Mouse (Mus musculus) thymus, adult 2 months (tissue): ENCODE results near the gene Rtkn. TPM values are rescaled to one million over a fixed set of nuclear protein-coding genes. Genes with fewer than 3 reads are reported as not detected.

Source experiments
- DNase-seq: peaks from one replicate; pipeline ENCODE4 v3.0.0; 2021
- H3K27ac ChIP-seq: fragments of 200-500 bp; 2 replicates; pipeline ENCODE4 v1.5.1; 2012; ENCODE audit warnings: low read length, control low read depth; ENCODE audit not compliant: control insufficient read depth, insufficient read depth
- H3K27me3 ChIP-seq: fragments of 200-500 bp; 2 replicates; pipeline ENCODE4 v1.6.1; 2012; ENCODE audit warnings: mild to moderate bottlenecking, low read length, moderate library complexity, mixed read lengths; ENCODE audit not compliant: control insufficient read depth, insufficient read depth
- H3K36me3 ChIP-seq: fragments of 200-500 bp; 2 replicates; pipeline ENCODE4 v1.6.1; 2012; ENCODE audit warnings: mild to moderate bottlenecking, low read length, moderate library complexity; ENCODE audit not compliant: control insufficient read depth, insufficient read depth
- H3K4me1 ChIP-seq: fragments of 200-500 bp; replicated peaks from 2 replicates; pipeline ENCODE4 v1.6.1; 2012; ENCODE audit warnings: low read length; ENCODE audit not compliant: control insufficient read depth, insufficient read depth
- H3K4me3 ChIP-seq: fragments of 200-500 bp; 2 replicates; pipeline ENCODE4 v1.5.1; 2012; ENCODE audit warnings: mild to moderate bottlenecking, low read length, control low read depth, moderate library complexity; ENCODE audit not compliant: control insufficient read depth, insufficient read depth
- CTCF ChIP-seq: fragments of 200-500 bp; IDR thresholded peaks from 2 replicates; pipeline ENCODE4 v1.5.1; 2012; ENCODE audit warnings: mild to moderate bottlenecking, control low read depth, low read length, moderate library complexity, borderline replicate concordance; ENCODE audit not compliant: control insufficient read depth, poor library complexity, insufficient read depth; ENCODE audit errors: extremely low read depth
- POLR2A ChIP-seq: fragments of 200-500 bp; IDR thresholded peaks from 2 replicates; pipeline ENCODE4 v1.6.1; 2012; ENCODE audit warnings: mild to moderate bottlenecking, low read length, control low read depth, moderate library complexity; ENCODE audit not compliant: control insufficient read depth, poor library complexity, insufficient read depth; ENCODE audit errors: extremely low read depth
- WGBS: fragments of 180-500 bp; shearing (Covaris S2); methylation state at CpG from one replicate; pipeline ENCODE4 v1.1.7; 2018; 5-methylcytosine and 5-hydroxymethylcytosine counted together
- polyA plus RNA-seq: library from polyadenylated mRNA; depleted of rRNA; stranded (reverse); fragments of >200 nt; gene quantifications from 2 replicates; pipeline ENCODE4 v1.2.3, GENCODE M21; 2012

The Rtkn gene
- polyA plus RNA-seq, 1 experiment = 40.5 TPM

DNA sequence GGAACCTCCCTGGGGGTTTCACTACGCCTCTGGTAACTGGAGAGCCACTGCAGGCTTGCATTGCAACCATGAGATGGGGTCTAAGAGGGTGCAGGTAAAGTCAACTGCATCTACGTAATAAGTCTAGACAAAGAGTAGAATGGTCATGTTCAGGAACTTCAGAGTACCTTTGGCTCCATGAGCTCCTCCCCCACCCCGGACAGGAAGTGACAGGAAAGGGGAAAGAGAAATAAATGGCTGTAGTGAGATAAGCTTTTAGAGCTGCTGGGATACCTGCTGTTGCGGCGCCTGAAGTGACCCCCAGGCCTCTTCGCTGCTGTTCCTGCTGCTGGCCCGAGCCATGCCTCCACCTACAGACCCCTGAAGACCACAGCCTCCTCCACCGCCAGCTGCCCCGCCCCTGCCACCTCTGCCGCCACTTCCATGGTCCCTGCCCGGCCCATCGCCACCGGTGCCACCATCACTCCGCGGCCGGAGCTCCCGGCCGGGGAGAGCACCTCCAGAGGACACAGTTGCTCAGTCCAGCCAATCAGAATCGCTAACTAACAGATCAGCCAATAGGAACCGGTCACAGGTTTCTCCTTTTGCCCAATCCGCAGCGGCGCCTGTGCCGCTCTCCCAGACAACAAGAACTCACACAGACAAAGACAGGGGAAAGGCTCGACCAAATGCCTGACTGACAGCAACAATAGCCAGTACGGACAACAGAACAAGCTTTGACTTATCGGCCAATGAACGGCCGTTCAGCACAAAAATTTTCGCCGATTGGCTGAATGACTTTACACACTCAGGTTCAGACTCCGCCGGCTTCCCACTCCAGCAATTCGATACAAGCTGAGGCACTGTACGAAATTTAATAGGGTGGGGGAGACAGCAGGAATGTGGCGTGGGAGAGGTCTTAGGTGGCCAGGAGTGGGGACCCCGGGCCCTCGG, 14.1 kb upstream of the Rtkn start, which contains the start of gene Wbp1:
Gene Wbp1 (minus strand): TSS at position 630 of the 933 bp plus-strand sequence.
- no peaks in the 10 kb centered on the region for H3K27me3 ChIP-seq
- H3K36me3 ChIP-seq = no peaks in the 10 kb centered on the region
- peak within 1 kb of the TSS; percentile 89 for H3K4me3 ChIP-seq
- H3K4me1 ChIP-seq = peaks cover 36% of the 10 kb centered on the region
- TF ChIP-seq CTCF (peak; percentile 62; the same call in 1 of the 2 replicates), POLR2A (peak; percentile 91)
- DNase-seq = peak; percentile 94
- H3K27ac ChIP-seq = peak within 1 kb of the TSS; percentile 70
- 1% methylated on average over 38 of the region's 38 CpGs for WGBS

DNA sequence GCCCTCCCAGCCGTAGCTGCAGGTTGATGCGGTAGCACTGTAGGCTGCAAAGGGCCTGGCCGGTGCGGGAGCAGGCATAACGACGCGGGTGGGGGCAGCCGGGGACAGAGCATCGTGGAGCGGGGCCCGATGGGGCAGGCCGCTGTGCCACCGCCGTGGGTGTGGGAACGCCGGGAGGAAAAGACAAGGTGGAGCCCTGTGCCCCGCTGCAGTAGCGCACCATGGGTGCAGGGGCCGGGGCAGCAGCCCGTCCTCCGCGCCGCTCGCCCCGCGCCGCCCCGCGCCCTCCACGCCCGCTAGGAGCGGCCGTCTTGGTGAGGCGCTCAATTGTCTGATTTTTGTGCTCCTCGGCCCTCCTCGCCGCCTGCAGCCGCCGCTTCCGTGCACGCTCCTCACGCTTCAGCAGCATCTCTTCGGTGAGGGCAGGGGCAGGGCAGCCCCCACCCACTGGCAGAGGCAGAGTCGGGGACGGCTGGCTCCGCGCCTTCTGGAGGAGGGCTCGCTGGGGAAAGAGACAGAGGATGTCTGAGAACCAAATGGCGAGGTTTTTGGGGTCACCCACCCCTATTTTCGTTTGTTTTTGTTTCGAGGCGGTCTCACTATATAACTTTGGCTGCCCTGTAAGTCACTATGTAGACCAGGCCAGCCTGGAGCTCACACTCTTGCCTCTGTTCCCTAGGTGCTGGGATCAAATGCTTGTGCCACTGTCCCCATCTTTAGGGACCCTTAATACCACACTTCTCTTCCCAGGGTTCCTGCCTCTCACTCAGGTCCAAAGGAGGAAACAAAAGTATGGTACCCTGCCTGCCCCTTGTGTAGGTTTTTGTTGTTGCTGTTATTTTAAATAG, 13.2 kb upstream of the Rtkn start:
- WGBS = 4% methylated on average over 49 of the region's 52 CpGs
- H3K27ac ChIP-seq = peak overlapping the region; percentile 70
- TF ChIP-seq CTCF (no peak), POLR2A (no peak)
- no peak for DNase-seq
- H3K36me3 ChIP-seq = no peaks in the 10 kb centered on the region
- H3K27me3 ChIP-seq = no peaks in the 10 kb centered on the region
- H3K4me1 ChIP-seq = peaks cover 30% of the 10 kb centered on the region
- H3K4me3 ChIP-seq = peak overlapping the region; percentile 89

DNA sequence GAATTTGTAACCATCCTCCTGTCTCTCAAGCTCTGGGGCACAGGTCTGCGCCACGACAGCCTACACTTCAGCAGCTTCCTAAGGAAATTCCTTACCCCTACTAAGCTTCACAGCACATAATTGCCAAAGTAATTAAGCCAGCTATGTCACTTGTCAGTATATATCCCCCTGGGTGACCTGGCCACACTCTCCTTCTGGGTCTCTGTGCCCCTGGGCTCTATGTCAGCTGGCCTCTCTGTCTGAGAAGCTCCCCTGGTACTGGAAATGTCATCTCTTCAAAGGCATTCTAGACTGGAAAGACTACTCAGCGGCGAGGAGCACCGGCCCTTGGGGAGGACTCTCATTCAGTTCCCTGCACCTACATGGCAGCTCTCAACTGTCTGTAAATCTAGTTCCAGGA, 12.3 kb upstream of the Rtkn start:
- no peak overlapping the region for H3K4me3 ChIP-seq
- no peaks in the 10 kb centered on the region for H3K36me3 ChIP-seq
- no peaks in the 10 kb centered on the region for H3K27me3 ChIP-seq
- TF ChIP-seq POLR2A (no peak), CTCF (no peak)
- peaks cover 30% of the 10 kb centered on the region for H3K4me1 ChIP-seq
- no peak overlapping the region for H3K27ac ChIP-seq
- WGBS = 95% methylated on average over 5 of the region's 5 CpGs
- DNase-seq = no peak

DNA sequence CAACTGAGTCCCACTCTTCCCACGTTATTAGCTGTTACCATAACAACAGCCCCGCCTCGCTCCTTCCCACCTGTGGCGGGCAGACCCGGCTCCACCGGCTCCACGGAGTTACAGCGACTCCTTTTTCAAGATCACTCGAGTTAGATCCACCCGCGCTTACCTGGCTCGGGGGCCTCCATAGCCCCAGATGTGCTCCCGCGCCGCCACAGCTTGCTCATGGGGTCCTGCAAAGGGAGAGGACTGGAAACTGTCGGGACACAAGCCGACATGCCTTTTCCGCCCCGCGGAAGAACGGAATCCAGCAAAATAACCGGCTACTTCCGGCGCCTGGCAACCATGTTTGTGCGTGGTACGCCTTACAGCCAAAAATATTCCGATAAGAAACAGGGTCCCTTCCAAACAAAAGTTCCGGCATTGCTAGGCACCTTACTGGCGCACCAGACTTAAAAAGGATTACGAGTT, 10.4 kb upstream of the Rtkn start:
- peaks cover 21% of the 10 kb centered on the region for H3K4me1 ChIP-seq
- H3K27ac ChIP-seq = no peak overlapping the region
- H3K36me3 ChIP-seq = no peaks in the 10 kb centered on the region
- H3K4me3 ChIP-seq = peak overlapping the region; percentile 99
- TF ChIP-seq CTCF (0 out of 2 replicates have a peak, but pooled peaks have one; percentile 40), POLR2A (0 out of 2 replicates have a peak, but pooled peaks have one; percentile 18)
- no peaks in the 10 kb centered on the region for H3K27me3 ChIP-seq
- peak; percentile 90 for DNase-seq
- WGBS = under 1% methylated on average over 30 of the region's 30 CpGs

DNA sequence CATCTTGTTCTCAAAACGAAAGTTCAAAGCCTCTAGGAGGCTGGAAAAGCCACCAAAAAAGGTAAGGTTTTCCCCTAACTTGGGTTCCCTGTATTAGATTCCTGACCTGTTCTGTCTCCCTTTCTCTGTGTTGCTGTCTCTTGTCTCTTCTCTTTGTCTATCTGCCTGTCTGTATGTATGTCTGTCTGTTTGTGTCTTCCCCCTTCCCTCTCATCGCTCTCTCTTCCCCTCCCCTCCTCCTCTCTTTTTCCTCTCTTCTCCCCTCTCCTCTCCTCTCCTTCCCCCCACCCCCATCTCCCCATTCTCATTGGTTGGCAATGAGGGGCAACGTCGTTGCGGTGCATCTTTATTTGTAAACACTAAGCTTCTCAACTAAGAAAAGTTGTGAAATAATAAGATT, 9.9 kb upstream of the Rtkn start, which contains the start of gene Ino80b:
Gene Ino80b (minus strand): TSS at position 101 of the 400 bp plus-strand sequence.
- peaks cover 17% of the 10 kb centered on the region for H3K4me1 ChIP-seq
- TF ChIP-seq CTCF (no peak), POLR2A (no peak)
- no peaks in the 10 kb centered on the region for H3K36me3 ChIP-seq

DNA sequence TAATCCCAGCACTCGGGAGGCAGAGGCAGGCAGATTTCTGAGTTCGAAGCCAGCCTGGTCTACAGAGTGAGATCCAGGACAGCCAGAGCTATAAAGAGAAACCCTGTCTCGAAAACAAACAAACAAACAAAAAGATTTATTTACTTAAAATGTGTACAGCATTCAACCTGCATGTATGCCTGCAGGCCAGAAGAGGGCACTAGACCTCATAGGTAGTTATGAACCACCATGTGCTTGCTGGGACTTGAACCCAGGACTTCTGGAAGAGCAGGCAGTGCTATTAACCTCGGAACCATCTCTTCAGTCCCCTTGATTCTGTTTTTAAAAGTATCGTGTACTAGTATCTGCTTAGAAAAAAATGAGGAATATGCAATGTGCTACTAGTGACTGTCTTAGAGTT, 7.8 kb upstream of the Rtkn start:
- Histone ChIP-seq H3K36me3 (no peaks in the 10 kb centered on the region), H3K4me3 (no peak overlapping the region), H3K27me3 (no peaks in the 10 kb centered on the region), H3K27ac (no peak overlapping the region), H3K4me1 (peaks cover 9% of the 10 kb centered on the region)
- no peak for DNase-seq
- WGBS = 97% methylated on average over 5 of the region's 5 CpGs
- TF ChIP-seq POLR2A (no peak), CTCF (no peak)

More for the DNA sequence above, 9.9 kb upstream of the Rtkn start, which contains the start of gene Ino80b:
- peak within 1 kb of the TSS; percentile 99 for H3K4me3 ChIP-seq
- 45% methylated on average over 5 of the region's 5 CpGs for WGBS
- no peaks in the 10 kb centered on the region for H3K27me3 ChIP-seq
- no peak within 1 kb of the TSS for H3K27ac ChIP-seq
- no peak for DNase-seq
